ENCODE assay signal across 8 mouse cellular contexts in genomic region chr2:103684926-103685577, GRCm38 (mm10).
DNase-seq lines count a peak whose midpoint lies in the region; ATAC-seq lines count a peak whose summit lies in the region.

No protein-coding gene starts in this region.

- 66% methylated on average over 7 of the region's 7 CpGs for WGBS in heart, embryonic 11.5 days (ENCODE audit: insufficient replicate concordance)

- no peak overlapping the region for H3K4me2 ChIP-seq in heart, embryonic 11.5 days

- no peak overlapping the region for H3K4me3 ChIP-seq in heart, embryonic 11.5 days (ENCODE audit: low read depth, low read length)

- H3K27me3 ChIP-seq in heart, embryonic 11.5 days (ENCODE audit: control insufficient read depth, insufficient read depth, low read length), result no peaks in the 10 kb centered on the region

- H3K4me1 ChIP-seq in heart, embryonic 11.5 days (ENCODE audit: control insufficient read depth, insufficient read depth, low read length), result peaks cover 12% of the 10 kb centered on the region

- no peaks in the 10 kb centered on the region; the same call in 1 of the 2 replicates for H3K36me3 ChIP-seq in heart, embryonic 11.5 days (ENCODE audit: control insufficient read depth, insufficient read depth, low read length)

- no peak for ATAC-seq in heart, embryonic 11.5 days (replicated peaks; ENCODE audit: insufficient number of reproducible peaks, low FRiP score, low TSS enrichment)
- no peak for ATAC-seq in activated CD4-positive, CD25-positive, alpha-beta regulatory T cell, adult 4 months
- ATAC-seq in erythroid progenitor cell, adult 5-6 weeks (replicated peaks; ENCODE audit: low FRiP score, poor library complexity, severe bottlenecking), result no peak

- no peaks in the 10 kb centered on the region for H3K9me3 ChIP-seq in heart, embryonic 11.5 days (replicated peaks; ENCODE audit: control insufficient read depth, low read length)

- H3K9ac ChIP-seq in heart, embryonic 11.5 days (ENCODE audit: low read depth, low read length), result 0 out of 2 replicates have a peak overlapping the region, but pooled peaks have one; percentile 34

- no peak for DNase-seq in heart, adult 11 months
- DNase-seq in urinary bladder, postnatal 14 days (ENCODE audit: low spot score), result peak; percentile 16
- DNase-seq in urinary bladder, postnatal 36 days (ENCODE audit: low spot score in 2 of 2), result no peak
- DNase-seq in lung, postnatal 10 days, result peak; percentile 71
- DNase-seq in layer of hippocampus, adult 8-10 months (ENCODE audit: low spot score in 2 of 2), result no peak

- no peak overlapping the region for H3K27ac ChIP-seq in heart, embryonic 11.5 days (ENCODE audit: low read depth, low read length)

Comparison
In these comparisons a context has a peak if more than half of its experiments do, and no peak if none do; other contexts are left out.
1. DNase-seq: peak in urinary bladder, postnatal 14 days (single experiment) and lung, postnatal 10 days (single experiment); none in heart, adult 11 months (single experiment), urinary bladder, postnatal 36 days (0 of 2) and layer of hippocampus, adult 8-10 months (0 of 2).